ENCODE assay signal across 28 mouse cellular contexts in the genomic region with DNA sequence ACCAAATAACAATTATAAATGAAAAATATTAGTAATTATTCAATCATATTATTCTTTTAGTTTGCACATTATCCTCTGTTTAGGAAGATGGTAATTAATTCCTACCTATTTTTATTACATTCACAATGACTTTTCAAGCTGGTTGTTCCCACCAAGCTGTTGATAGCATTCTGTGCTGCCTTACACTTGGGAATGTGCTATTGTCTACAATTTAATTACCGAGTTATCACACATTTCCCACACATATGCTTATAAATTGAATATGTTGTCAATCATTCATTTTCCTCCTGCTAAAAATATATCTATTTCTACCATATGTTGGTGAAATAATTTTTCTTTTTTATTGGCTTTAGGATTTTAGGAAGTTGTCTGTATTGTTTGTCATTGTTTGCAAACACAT.
DNase-seq lines count a peak whose midpoint lies in the region; ATAC-seq lines count a peak whose summit lies in the region.
"Had no signal": no experiment of that assay in that cellular context is flagged by ENCODE, and none has a peak within 500 bp of the region (broad histone marks: within the 10 kb centered on the region; RNA-seq: fewer than 3 reads in every experiment).

No protein-coding gene starts in this region.

- H3K9ac ChIP-seq in forebrain, embryonic 14.5 days (ENCODE audit: low read length) = no peak overlapping the region
- no peak overlapping the region for H3K9ac ChIP-seq in forebrain, embryonic 11.5 days (ENCODE audit: low read length)
- H3K9ac ChIP-seq: embryonic facial prominence, embryonic 13.5 days; heart, embryonic 12.5 days; heart, embryonic 15.5 days; hindbrain, embryonic 13.5 days had no signal

- 74% methylated on average over 1 of the region's 1 CpGs for WGBS in forebrain, embryonic 14.5 days
- WGBS in forebrain, embryonic 11.5 days = 91% methylated on average over 1 of the region's 1 CpGs

- no peak overlapping the region for H3K4me2 ChIP-seq in forebrain, embryonic 14.5 days (ENCODE audit: low read length)
- no peak overlapping the region for H3K4me2 ChIP-seq in forebrain, embryonic 11.5 days (ENCODE audit: low read depth, low read length, severe bottlenecking)
- H3K4me2 ChIP-seq: embryonic facial prominence, embryonic 13.5 days; heart, embryonic 12.5 days; heart, embryonic 15.5 days; hindbrain, embryonic 13.5 days had no signal

- H3K36me3 ChIP-seq in forebrain, embryonic 14.5 days (ENCODE audit: control insufficient read depth, insufficient read depth, low read length) = no peaks in the 10 kb centered on the region
- H3K36me3 ChIP-seq in forebrain, embryonic 11.5 days (ENCODE audit: control insufficient read depth, insufficient read depth, low read length) = no peaks in the 10 kb centered on the region
- H3K36me3 ChIP-seq: embryonic facial prominence, embryonic 10.5 days; embryonic facial prominence, embryonic 13.5 days; heart, embryonic 12.5 days; heart, embryonic 15.5 days; hindbrain, embryonic 10.5 days; hindbrain, embryonic 13.5 days had no signal

- DNase-seq in forebrain, embryonic 14.5 days (ENCODE audit: low spot score) = peak; percentile 4
- DNase-seq in forebrain, embryonic 11.5 days (ENCODE audit: low spot score) = no peak
- peak; percentile 4 for DNase-seq in layer of hippocampus, adult 11-12 months (ENCODE audit: low spot score)
- no peak for DNase-seq in layer of hippocampus, adult 8-10 months (ENCODE audit: low spot score in 2 of 2)
- peak; percentile 20 for DNase-seq in layer of hippocampus, adult 9-11 months
- DNase-seq in layer of hippocampus, postnatal 10 days (ENCODE audit: low spot score in 2 of 2) = no peak
- DNase-seq in brain, adult 2 months (ENCODE audit: low read depth, low spot score) = peak; percentile 17
- DNase-seq: adrenal gland, adult 8-10 months; adrenal gland, postnatal 25 days; cerebellum, adult 11-12 months; cerebellum, adult 8-10 months; cerebellum, postnatal 10 days; cerebellum, postnatal 36 days; embryo, embryonic 11 days; gastrocnemius, postnatal 25 days; heart, adult 18-20 months; heart, postnatal 10 days; heart, postnatal 36 days had no signal

- no peak for ATAC-seq in forebrain, embryonic 14.5 days
- ATAC-seq in forebrain, embryonic 11.5 days (replicated peaks; ENCODE audit: low FRiP score) = no peak
- no peak for ATAC-seq in monocyte, adult 5-6 weeks (replicated peaks; ENCODE audit: insufficient number of reproducible peaks, low FRiP score, low TSS enrichment, poor library complexity, severe bottlenecking)
- ATAC-seq: activated CD4-positive, CD25-positive, alpha-beta regulatory T cell, adult 4 months; hindbrain, embryonic 16.5 days had no signal

- H3K4me3 ChIP-seq in forebrain, embryonic 14.5 days (ENCODE audit: low read depth, low read length) = no peak overlapping the region
- H3K4me3 ChIP-seq in forebrain, embryonic 11.5 days (ENCODE audit: low read depth, low read length) = no peak overlapping the region
- H3K4me3 ChIP-seq: embryonic facial prominence, embryonic 10.5 days; embryonic facial prominence, embryonic 13.5 days; erythroblast, embryonic 14.5 days; heart, embryonic 12.5 days; heart, embryonic 15.5 days; hindbrain, embryonic 10.5 days; hindbrain, embryonic 13.5 days had no signal

- H3K27me3 ChIP-seq in forebrain, embryonic 14.5 days (replicated peaks; ENCODE audit: control insufficient read depth, insufficient read depth, low read length) = no peaks in the 10 kb centered on the region
- no peaks in the 10 kb centered on the region for H3K27me3 ChIP-seq in forebrain, embryonic 11.5 days (ENCODE audit: control insufficient read depth, insufficient read depth, low read length)
- H3K27me3 ChIP-seq: embryonic facial prominence, embryonic 13.5 days; heart, embryonic 12.5 days; heart, embryonic 15.5 days; hindbrain, embryonic 13.5 days had no signal

- no peak overlapping the region for H3K27ac ChIP-seq in forebrain, embryonic 14.5 days (ENCODE audit: low read depth, low read length)
- no peak overlapping the region for H3K27ac ChIP-seq in forebrain, embryonic 11.5 days (ENCODE audit: low read depth, low read length)
- H3K27ac ChIP-seq: embryonic facial prominence, embryonic 10.5 days; embryonic facial prominence, embryonic 13.5 days; heart, embryonic 15.5 days; hindbrain, embryonic 10.5 days; hindbrain, embryonic 13.5 days had no signal

- H3K9me3 ChIP-seq in forebrain, embryonic 14.5 days (replicated peaks; ENCODE audit: control insufficient read depth, low read length) = no peaks in the 10 kb centered on the region
- no peaks in the 10 kb centered on the region for H3K9me3 ChIP-seq in forebrain, embryonic 11.5 days (ENCODE audit: control insufficient read depth, low read length)
- H3K9me3 ChIP-seq: embryonic facial prominence, embryonic 10.5 days; embryonic facial prominence, embryonic 13.5 days; heart, embryonic 12.5 days; heart, embryonic 15.5 days; hindbrain, embryonic 10.5 days; hindbrain, embryonic 13.5 days had no signal

- H3K4me1 ChIP-seq in forebrain, embryonic 14.5 days (ENCODE audit: control insufficient read depth, insufficient read depth, low read length) = no peaks in the 10 kb centered on the region
- no peaks in the 10 kb centered on the region for H3K4me1 ChIP-seq in forebrain, embryonic 11.5 days (replicated peaks; ENCODE audit: control insufficient read depth, insufficient read depth, low read length)
- H3K4me1 ChIP-seq: embryonic facial prominence, embryonic 10.5 days; embryonic facial prominence, embryonic 13.5 days; heart, embryonic 12.5 days; heart, embryonic 15.5 days; hindbrain, embryonic 10.5 days; hindbrain, embryonic 13.5 days had no signal

Comparison
In these comparisons a context has a peak if more than half of its experiments do, and no peak if none do; other contexts are left out.
1. DNase-seq: peak in forebrain, embryonic 14.5 days (single experiment), layer of hippocampus, adult 11-12 months (single experiment), layer of hippocampus, adult 9-11 months (single experiment) and brain, adult 2 months (single experiment); none in forebrain, embryonic 11.5 days (single experiment), layer of hippocampus, adult 8-10 months (0 of 2) and layer of hippocampus, postnatal 10 days (0 of 2).